Mouse (Mus musculus) megakaryocyte, embryonic 14.5 days (primary cell): ENCODE data around the gene Dchs2. TPM values are rescaled to one million over a fixed set of nuclear protein-coding genes. Genes with fewer than 3 reads are reported as not detected.

Source experiments
- H3K27me3 ChIP-seq: replicated peaks from 2 replicates; pipeline ENCODE3; 2012; ENCODE audit warnings: inconsistent platforms
- H3K36me3 ChIP-seq: replicated peaks from 2 replicates; pipeline ENCODE3; 2012; ENCODE audit warnings: low read length, inconsistent platforms, mixed read lengths
- H3K4me1 ChIP-seq: 2 replicates; pipeline ENCODE4 v1.6.1; 2012; ENCODE audit warnings: inconsistent platforms
- H3K4me3 ChIP-seq: replicated peaks from 2 replicates; pipeline ENCODE3; 2012; ENCODE audit warnings: moderate library complexity, mild to moderate bottlenecking, inconsistent platforms
- H3K9me3 ChIP-seq: 2 replicates; pipeline ENCODE4 v1.6.1; 2012; ENCODE audit warnings: inconsistent platforms
- FLI1 ChIP-seq: IDR thresholded peaks from 2 replicates; pipeline ENCODE4 v1.6.1; 2012; ENCODE audit warnings: low read length, inconsistent platforms, mixed read lengths
- GATA1 ChIP-seq: IDR thresholded peaks from 3 replicates; pipeline ENCODE4 v1.6.1; 2012; ENCODE audit warnings: mixed read lengths, low read length, inconsistent platforms, borderline replicate concordance
- polyA plus RNA-seq: library from polyadenylated mRNA; stranded (reverse); fragments of >175 nt; gene quantifications from 2 replicates; pipeline ENCODE4 v1.2.3, GENCODE M21; 2012; ENCODE audit warnings: low replicate concordance; ENCODE audit not compliant: insufficient read depth

The Dchs2 gene
- polyA plus RNA-seq, 1 experiment: not detected

DNA sequence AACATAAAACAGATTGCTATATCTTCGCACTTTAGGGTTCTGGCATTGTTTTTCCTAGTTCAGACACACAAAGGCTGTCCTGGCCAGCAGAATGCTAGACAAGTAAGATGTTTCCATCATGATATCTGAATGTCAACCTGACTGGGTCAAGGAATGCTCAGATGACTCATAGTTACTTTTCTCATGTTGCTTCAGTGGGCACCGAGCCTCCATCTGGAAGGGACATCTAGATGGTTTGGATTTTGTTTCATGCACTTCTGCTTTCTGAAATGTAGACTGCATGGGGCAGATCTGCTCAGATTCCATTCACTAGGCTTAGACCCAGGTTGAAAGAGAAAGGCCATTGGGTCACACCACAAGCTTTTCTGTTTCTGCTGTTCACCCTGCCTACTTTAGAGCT, 242.1 kb downstream of the Dchs2 start:
- Histone ChIP-seq H3K4me1 (no peaks in the 10 kb centered on the region), H3K36me3 (no peaks in the 10 kb centered on the region), H3K27me3 (no peaks in the 10 kb centered on the region), H3K4me3 (no peak overlapping the region), H3K9me3 (peaks cover 9% of the 10 kb centered on the region)
- TF ChIP-seq FLI1: no peak

GRCm38 (mm10) chr3:83374333-83374732, 246.6 kb downstream of the Dchs2 start:
- TF ChIP-seq GATA1 (no peak), FLI1 (no peak)

DNA sequence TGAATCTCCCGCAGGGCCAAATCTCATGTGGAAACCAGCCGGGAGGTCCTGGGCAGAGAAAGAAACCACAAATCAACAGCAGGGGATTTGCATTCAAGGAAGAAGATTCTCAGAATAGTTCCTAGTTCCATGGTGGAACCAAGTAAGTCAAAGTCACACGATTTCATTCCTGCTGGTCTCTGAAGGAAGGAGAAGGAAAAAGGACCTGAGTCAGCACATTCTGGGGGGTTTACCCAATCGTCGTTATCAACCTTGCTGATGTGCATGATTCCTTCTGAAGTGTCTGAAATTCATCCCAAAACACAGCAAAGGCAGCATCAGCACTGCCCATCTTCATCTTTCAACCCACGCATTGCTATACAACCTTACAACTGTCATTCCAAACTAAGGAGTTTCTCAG, 249.1 kb downstream of the Dchs2 start:
- Histone ChIP-seq H3K4me3 (no peak overlapping the region), H3K27me3 (no peaks in the 10 kb centered on the region), H3K36me3 (no peaks in the 10 kb centered on the region), H3K9me3 (peaks cover 21% of the 10 kb centered on the region), H3K4me1 (no peaks in the 10 kb centered on the region)
- TF ChIP-seq FLI1 (no peak), GATA1 (no peak)

More at GRCm38 (mm10) chr3:83374333-83374732, 246.6 kb downstream of the Dchs2 start:
- Histone ChIP-seq H3K36me3 (no peaks in the 10 kb centered on the region), H3K4me1 (no peaks in the 10 kb centered on the region), H3K4me3 (no peak overlapping the region), H3K27me3 (no peaks in the 10 kb centered on the region), H3K9me3 (peaks cover 21% of the 10 kb centered on the region)

Other genes starting within 250 kb of the Dchs2 start
- gene Lrat, start 224.0 kb upstream of the Dchs2 start, polyA plus RNA-seq: not detected in 2 replicates
- not detected in 2 replicates for gene Fgg, start 120.2 kb upstream of the Dchs2 start, polyA plus RNA-seq
- gene Fga, start 101.9 kb upstream of the Dchs2 start, polyA plus RNA-seq: not detected in 2 replicates
- gene Fgb, start 78.1 kb upstream of the Dchs2 start, polyA plus RNA-seq: not detected in 2 replicates
- 1.1 and 2.5 TPM in 2 replicates for gene Plrg1, start 72.4 kb upstream of the Dchs2 start, polyA plus RNA-seq